Mouse (Mus musculus): Measurements from ENCODE around the gene Hoxa3. TPM values are rescaled to one million over a fixed set of nuclear protein-coding genes. Genes with fewer than 3 reads are reported as not detected.

Gene Hoxa3
- total and polyA plus RNA-seq, 3 experiments: 0.08 to 0.38 (median 0.34) TPM

Other genes with a start within 250 kb of the Hoxa3 start
- 25.8 and 30.2 TPM in 2 replicates for gene Skap2, start 200.8 kb downstream of the Hoxa3 start, total RNA-seq (2012; rRNA removed)
- gene Skap2, start 200.8 kb downstream of the Hoxa3 start, total RNA-seq (2014; rRNA removed): 51.9 and 61.0 TPM in 2 replicates
- 76.1 and 85.9 TPM in 2 replicates for gene Skap2, start 200.8 kb downstream of the Hoxa3 start, polyA plus RNA-seq (2012; ENCODE audit: insufficient read length, low read depth)
- gene Hoxa1, start 55.0 kb downstream of the Hoxa3 start, total RNA-seq (2012; rRNA removed): 1.4 and 1.9 TPM in 2 replicates
- gene Hoxa1, start 55.0 kb downstream of the Hoxa3 start, total RNA-seq (2014; rRNA removed): 3.7 and 4.6 TPM in 2 replicates
- 2.5 and 3.2 TPM in 2 replicates for gene Hoxa1, start 55.0 kb downstream of the Hoxa3 start, polyA plus RNA-seq (2012; ENCODE audit: insufficient read length, low read depth)
- not detected in 2 replicates for gene Hoxa2, start 48.5 kb downstream of the Hoxa3 start, total RNA-seq (2012; rRNA removed)
- gene Hoxa2, start 48.5 kb downstream of the Hoxa3 start, total RNA-seq (2014; rRNA removed): 0.12 TPM in 1 of 2 replicates, not detected in the other
- 0.26 and 0.45 TPM in 2 replicates for gene Hoxa2, start 48.5 kb downstream of the Hoxa3 start, polyA plus RNA-seq (2012; ENCODE audit: insufficient read length, low read depth)
- not detected in 2 replicates for gene 5730596B20Rik, start 35.8 kb downstream of the Hoxa3 start, total RNA-seq (2012; rRNA removed)
- gene 5730596B20Rik, start 35.8 kb downstream of the Hoxa3 start, total RNA-seq (2014; rRNA removed): not detected in 2 replicates
- gene 5730596B20Rik, start 35.8 kb downstream of the Hoxa3 start, polyA plus RNA-seq (2012; ENCODE audit: insufficient read length, low read depth): 0.07 TPM in 1 of 2 replicates, not detected in the other
- not detected in 2 replicates for gene Hoxa4, start 21.6 kb downstream of the Hoxa3 start, total RNA-seq (2012; rRNA removed)
- not detected in 2 replicates for gene Hoxa4, start 21.6 kb downstream of the Hoxa3 start, total RNA-seq (2014; rRNA removed)
- gene Hoxa4, start 21.6 kb downstream of the Hoxa3 start, polyA plus RNA-seq (2012; ENCODE audit: insufficient read length, low read depth): 0.19 TPM in 1 of 2 replicates, not detected in the other
- gene Hoxa5, start 8.7 kb downstream of the Hoxa3 start, total RNA-seq (2012; rRNA removed): 1.5 TPM in 2 replicates
- 0.83 and 1.2 TPM in 2 replicates for gene Hoxa5, start 8.7 kb downstream of the Hoxa3 start, total RNA-seq (2014; rRNA removed)
- 3.1 and 4.1 TPM in 2 replicates for gene Hoxa5, start 8.7 kb downstream of the Hoxa3 start, polyA plus RNA-seq (2012; ENCODE audit: insufficient read length, low read depth)
- 1.2 and 2.2 TPM in 2 replicates for gene Hoxa6, start 4.6 kb downstream of the Hoxa3 start, total RNA-seq (2012; rRNA removed)
- gene Hoxa6, start 4.6 kb downstream of the Hoxa3 start, total RNA-seq (2014; rRNA removed): 0.58 and 1.1 TPM in 2 replicates
- 1.6 and 2.1 TPM in 2 replicates for gene Hoxa6, start 4.6 kb downstream of the Hoxa3 start, polyA plus RNA-seq (2012; ENCODE audit: insufficient read length, low read depth)
- not detected in 2 replicates for gene Gm28308, start within 50 bp of the Hoxa3 start, total RNA-seq (2012; rRNA removed)
- not detected in 2 replicates for gene Gm28308, start within 50 bp of the Hoxa3 start, total RNA-seq (2014; rRNA removed)
- gene Gm28308, start within 50 bp of the Hoxa3 start, polyA plus RNA-seq (2012; ENCODE audit: insufficient read length, low read depth): not detected in 2 replicates
- 0.71 and 1.1 TPM in 2 replicates for gene Hoxa7, start 8.5 kb upstream of the Hoxa3 start, total RNA-seq (2012; rRNA removed)
- gene Hoxa7, start 8.5 kb upstream of the Hoxa3 start, total RNA-seq (2014; rRNA removed): 0.85 and 1.0 TPM in 2 replicates
- 1.4 TPM in 2 replicates for gene Hoxa7, start 8.5 kb upstream of the Hoxa3 start, polyA plus RNA-seq (2012; ENCODE audit: insufficient read length, low read depth)
- 0.30 and 0.50 TPM in 2 replicates for gene Hoxa9, start 17.8 kb upstream of the Hoxa3 start, total RNA-seq (2012; rRNA removed)
- gene Hoxa9, start 17.8 kb upstream of the Hoxa3 start, total RNA-seq (2014; rRNA removed): 0.30 and 0.32 TPM in 2 replicates
- 0.47 and 0.97 TPM in 2 replicates for gene Hoxa9, start 17.8 kb upstream of the Hoxa3 start, polyA plus RNA-seq (2012; ENCODE audit: insufficient read length, low read depth)
- gene Hoxa10, start 27.5 kb upstream of the Hoxa3 start, total RNA-seq (2012; rRNA removed): 5.2 and 5.7 TPM in 2 replicates
- gene Hoxa10, start 27.5 kb upstream of the Hoxa3 start, total RNA-seq (2014; rRNA removed): 14.3 and 14.6 TPM in 2 replicates
- gene Hoxa10, start 27.5 kb upstream of the Hoxa3 start, polyA plus RNA-seq (2012; ENCODE audit: insufficient read length, low read depth): 14.3 and 14.5 TPM in 2 replicates
- not detected in 2 replicates for gene Hoxa11, start 32.5 kb upstream of the Hoxa3 start, total RNA-seq (2012; rRNA removed)
- not detected in 2 replicates for gene Hoxa11, start 32.5 kb upstream of the Hoxa3 start, total RNA-seq (2014; rRNA removed)
- not detected in 2 replicates for gene Hoxa11, start 32.5 kb upstream of the Hoxa3 start, polyA plus RNA-seq (2012; ENCODE audit: insufficient read length, low read depth)
- not detected in 2 replicates for gene Hoxa13, start 47.5 kb upstream of the Hoxa3 start, total RNA-seq (2012; rRNA removed)
- gene Hoxa13, start 47.5 kb upstream of the Hoxa3 start, total RNA-seq (2014; rRNA removed): 0.11 and 0.17 TPM in 2 replicates
- gene Hoxa13, start 47.5 kb upstream of the Hoxa3 start, polyA plus RNA-seq (2012; ENCODE audit: insufficient read length, low read depth): 0.10 TPM in 1 of 2 replicates, not detected in the other
- not detected in 2 replicates for gene Evx1, start 100.2 kb upstream of the Hoxa3 start, total RNA-seq (2012; rRNA removed)
- not detected in 2 replicates for gene Evx1, start 100.2 kb upstream of the Hoxa3 start, total RNA-seq (2014; rRNA removed)
- not detected in 2 replicates for gene Evx1, start 100.2 kb upstream of the Hoxa3 start, polyA plus RNA-seq (2012; ENCODE audit: insufficient read length, low read depth)

Data from CH12.LX (cell line).